Mouse (Mus musculus) forebrain, embryonic 13.5 days (tissue): ENCODE measurements around the gene Dtd2. TPM values are rescaled to one million over a fixed set of nuclear protein-coding genes. Genes with fewer than 3 reads are reported as not detected.
A peak's percentile ranks its signal among the peaks of the same experiment; 100 is the strongest.

Experiments
- ATAC-seq: fragments of 200-750 bp; cut with Nextera tagmentation; 2 replicates; pipeline ENCODE4 v1.8.0; 2017
- H3K27ac ChIP-seq: fragments of 300-500 bp; sonication (generic); 2 replicates; pipeline ENCODE4 v1.5.1; 2015; ENCODE audit warnings: inconsistent platforms, mild to moderate bottlenecking, moderate library complexity
- H3K27me3 ChIP-seq: fragments of 300-500 bp; sonication (generic); 2 replicates; pipeline ENCODE4 v1.6.1; 2015; ENCODE audit warnings: mild to moderate bottlenecking, inconsistent platforms
- H3K36me3 ChIP-seq: fragments of 300-500 bp; sonication (generic); 2 replicates; pipeline ENCODE4 v1.6.1; 2015; ENCODE audit warnings: mild to moderate bottlenecking, inconsistent platforms; ENCODE audit not compliant: poor library complexity, severe bottlenecking
- H3K4me1 ChIP-seq: fragments of 300-500 bp; sonication (generic); 2 replicates; pipeline ENCODE4 v1.6.1; 2015; ENCODE audit warnings: inconsistent platforms
- H3K4me2 ChIP-seq: fragments of 300-500 bp; sonication (generic); 2 replicates; pipeline ENCODE4 v1.6.1; 2015; ENCODE audit warnings: inconsistent platforms, mild to moderate bottlenecking, moderate library complexity
- H3K4me3 ChIP-seq: fragments of 300-500 bp; sonication (generic); 2 replicates; pipeline ENCODE4 v1.5.1; 2015; ENCODE audit warnings: mild to moderate bottlenecking, inconsistent platforms
- H3K9ac ChIP-seq: fragments of 300-500 bp; sonication (generic); 2 replicates; pipeline ENCODE4 v1.6.1; 2015; ENCODE audit warnings: mild to moderate bottlenecking, inconsistent platforms
- H3K9me3 ChIP-seq: fragments of 300-500 bp; sonication (generic); replicated peaks from 2 replicates; pipeline ENCODE4 v1.6.1; 2016; ENCODE audit warnings: inconsistent platforms
- WGBS: fragments of 180-500 bp; shearing (Covaris S2); methylation state at CpG from one replicate; pipeline ENCODE4 v1.1.7; 2015; 5-methylcytosine and 5-hydroxymethylcytosine counted together
- polyA plus RNA-seq: library from polyadenylated mRNA; unstranded; fragments of >200 nt; fragmentation: Nextera tagmentation; extraction: Ambion mirVana; gene quantifications from 2 replicates; pipeline ENCODE4 v1.2.1, GENCODE M21; 2015

Gene Dtd2
- polyA plus RNA-seq, 1 experiment from 2014 or later = 19.1 TPM

GRCm38 (mm10) chr12:51976531-51976930 is 29.8 kb downstream of the Dtd2 start:
- Histone ChIP-seq H3K4me2 (no peak overlapping the region), H3K9me3 (no peaks in the 10 kb centered on the region), H3K27me3 (no peaks in the 10 kb centered on the region), H3K9ac (no peak overlapping the region), H3K27ac (no peak overlapping the region), H3K4me3 (no peak overlapping the region), H3K36me3 (no peaks in the 10 kb centered on the region), H3K4me1 (no peaks in the 10 kb centered on the region)
- ATAC-seq = no peak
- WGBS = 73% methylated on average over 9 of the region's 9 CpGs

DNA sequence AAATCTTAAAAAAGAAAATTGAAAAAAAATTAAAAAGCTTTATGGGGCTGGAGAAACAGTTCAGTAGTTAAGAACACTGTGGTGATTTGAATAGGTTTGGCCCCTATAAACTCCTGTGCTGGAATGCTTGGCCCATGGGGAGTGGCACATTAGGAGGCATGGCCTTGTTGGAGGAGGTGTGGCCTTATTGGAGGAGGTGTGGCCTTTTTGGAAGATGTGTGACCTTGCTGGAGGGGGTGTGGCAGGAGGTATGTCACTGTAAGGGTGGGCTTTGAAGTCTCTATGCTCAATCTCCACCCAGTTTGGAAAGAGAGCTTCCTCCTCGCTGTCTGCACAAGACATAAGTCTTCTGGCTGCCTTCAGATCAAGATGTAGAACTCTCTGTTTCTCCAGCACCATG is 31.9 kb downstream of the Dtd2 start:
- Histone ChIP-seq H3K27ac (no peak overlapping the region), H3K4me2 (no peak overlapping the region), H3K9me3 (no peaks in the 10 kb centered on the region), H3K36me3 (no peaks in the 10 kb centered on the region), H3K27me3 (no peaks in the 10 kb centered on the region), H3K4me3 (no peak overlapping the region), H3K4me1 (peaks cover 11% of the 10 kb centered on the region), H3K9ac (no peak overlapping the region)
- ATAC-seq = no peak
- 100% methylated on average over 1 of the region's 1 CpGs for WGBS

DNA sequence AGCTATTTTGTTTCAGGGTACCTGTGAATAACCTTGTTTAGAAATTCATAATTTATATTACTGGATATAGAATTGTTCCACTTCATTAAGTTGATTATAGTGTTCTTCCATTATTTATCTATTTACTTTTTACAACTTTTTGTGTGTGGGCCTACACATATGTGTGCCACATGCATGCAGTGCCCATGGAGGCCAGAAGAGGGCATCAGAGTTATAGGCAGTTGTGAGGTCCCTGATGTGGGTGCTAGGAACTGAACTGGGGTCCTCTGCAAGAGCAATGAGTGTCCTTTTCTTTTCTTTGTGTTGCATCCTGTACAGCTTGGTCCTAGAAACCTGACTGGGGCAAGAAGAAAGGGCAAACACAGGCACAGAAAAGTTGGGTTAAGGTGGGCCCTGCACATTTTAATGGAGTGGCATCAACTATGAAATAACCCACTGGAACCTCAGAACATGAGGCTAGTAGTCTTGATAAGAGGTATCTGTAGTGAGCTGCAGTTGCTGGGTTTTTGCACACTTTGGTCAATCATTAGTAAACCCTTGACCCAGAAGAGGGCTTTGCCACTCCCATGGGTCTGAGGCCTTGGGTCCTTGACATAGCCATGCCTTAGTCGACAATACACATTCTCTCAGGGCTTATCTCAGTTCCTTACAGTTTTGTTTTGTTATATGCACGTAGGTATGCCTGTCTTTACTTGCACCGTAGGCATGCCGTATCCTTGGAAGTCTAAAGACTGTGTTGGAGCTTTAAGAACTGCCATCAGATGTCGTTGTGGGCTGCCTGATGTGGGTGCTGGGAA is 33.8 kb downstream of the Dtd2 start:
- no peak for ATAC-seq
- H3K9ac ChIP-seq = no peak overlapping the region
- no peak overlapping the region for H3K4me3 ChIP-seq
- no peak overlapping the region for H3K27ac ChIP-seq
- H3K9me3 ChIP-seq = no peaks in the 10 kb centered on the region
- H3K4me2 ChIP-seq = no peak overlapping the region
- H3K4me1 ChIP-seq = peaks cover 11% of the 10 kb centered on the region
- no peaks in the 10 kb centered on the region for H3K36me3 ChIP-seq
- no peaks in the 10 kb centered on the region for H3K27me3 ChIP-seq
- 94% methylated on average over 5 of the region's 5 CpGs for WGBS

GRCm38 (mm10) chr12:51971070-51971664 is 35.1 kb downstream of the Dtd2 start, which contains the start of gene Heatr5a:
Heatr5a (minus strand) TSS chr12:51971321.
- no peaks in the 10 kb centered on the region for H3K9me3 ChIP-seq
- no peaks in the 10 kb centered on the region for H3K36me3 ChIP-seq
- no peaks in the 10 kb centered on the region for H3K27me3 ChIP-seq
- H3K9ac ChIP-seq = peak within 1 kb of the TSS; percentile 85
- H3K4me2 ChIP-seq = peak within 1 kb of the TSS; percentile 76
- under 1% methylated on average over 53 of the region's 53 CpGs for WGBS
- H3K4me1 ChIP-seq = peaks cover 11% of the 10 kb centered on the region
- peak within 1 kb of the TSS; percentile 86 for H3K27ac ChIP-seq
- ATAC-seq = peak; percentile 98
- H3K4me3 ChIP-seq = peak within 1 kb of the TSS; percentile 94

- ATAC-seq = no peak
- Histone ChIP-seq H3K4me1 (peaks cover 11% of the 10 kb centered on the region), H3K9ac (peak overlapping the region; percentile 85), H3K4me2 (peak overlapping the region; percentile 76), H3K36me3 (no peaks in the 10 kb centered on the region), H3K4me3 (peak overlapping the region; percentile 94), H3K27ac (peak overlapping the region; percentile 86), H3K9me3 (no peaks in the 10 kb centered on the region), H3K27me3 (no peaks in the 10 kb centered on the region)
- WGBS = under 1% methylated on average over 35 of the region's 35 CpGs
Observed at GRCm38 (mm10) chr12:51970352-51971069, 35.8 kb downstream of the Dtd2 start.

GRCm38 (mm10) chr12:51969876-51970275 is 36.4 kb downstream of the Dtd2 start:
- Histone ChIP-seq H3K27ac (no peak overlapping the region), H3K4me2 (peak overlapping the region; percentile 76), H3K4me1 (peaks cover 11% of the 10 kb centered on the region), H3K4me3 (peak overlapping the region; percentile 94), H3K9ac (no peak overlapping the region), H3K27me3 (no peaks in the 10 kb centered on the region), H3K9me3 (no peaks in the 10 kb centered on the region), H3K36me3 (no peaks in the 10 kb centered on the region)
- ATAC-seq = no peak
- 25% methylated on average over 7 of the region's 7 CpGs for WGBS

DNA sequence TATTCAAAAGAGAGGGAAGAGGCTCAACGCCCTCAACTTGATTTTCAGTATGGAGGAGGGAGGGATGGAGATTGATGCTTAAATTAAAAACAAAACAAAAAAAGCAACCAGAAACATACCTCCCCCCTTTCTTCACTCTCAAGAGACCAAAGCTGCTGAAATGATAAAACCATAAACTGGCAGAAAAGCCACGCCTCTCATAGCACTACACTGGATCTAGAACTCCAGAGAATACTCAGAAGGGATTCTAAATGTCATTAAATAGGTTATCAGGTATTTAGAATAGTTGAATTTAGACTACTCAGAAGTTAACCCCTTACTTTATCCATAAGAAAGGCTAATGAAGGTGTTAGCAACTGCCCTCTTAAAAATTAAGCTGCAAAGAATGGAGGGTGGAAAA is 37.2 kb downstream of the Dtd2 start:
- no peak for ATAC-seq

DNA sequence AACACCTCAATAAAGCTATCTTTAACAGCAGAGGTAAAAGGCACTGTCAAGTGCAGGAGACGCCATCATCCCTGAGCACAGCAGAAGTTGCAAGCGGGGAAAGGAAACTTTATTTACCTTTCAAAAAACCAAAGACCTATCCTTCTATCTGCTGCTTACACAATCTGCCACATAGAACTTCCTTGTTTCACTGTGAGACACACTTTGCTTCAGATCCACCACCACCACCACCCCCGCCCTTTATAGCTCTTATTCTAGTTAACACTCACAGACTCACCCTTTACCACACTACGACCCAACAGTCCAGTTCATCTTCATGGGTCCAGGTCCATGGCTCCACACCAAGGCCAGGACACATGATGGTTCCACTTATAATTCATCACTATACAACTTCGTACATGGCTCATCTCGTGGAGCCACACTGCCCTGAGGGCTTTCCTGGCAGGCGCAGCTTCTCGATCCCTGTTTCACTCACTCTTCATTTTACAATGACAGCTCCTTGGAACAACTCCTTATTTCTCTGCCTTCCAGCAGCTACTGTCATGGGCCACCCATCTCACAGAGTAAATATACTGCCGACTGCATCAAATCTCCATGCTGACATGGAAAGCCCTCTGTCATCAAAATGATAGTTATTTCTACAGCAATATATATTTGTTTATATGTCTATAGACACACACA is 38.2 kb downstream of the Dtd2 start:
- H3K4me3 ChIP-seq = no peak overlapping the region
- H3K9ac ChIP-seq = no peak overlapping the region
- no peak for ATAC-seq
- H3K4me1 ChIP-seq = peaks cover 11% of the 10 kb centered on the region
- no peak overlapping the region for H3K4me2 ChIP-seq
- H3K27ac ChIP-seq = no peak overlapping the region
- H3K27me3 ChIP-seq = no peaks in the 10 kb centered on the region
- H3K36me3 ChIP-seq = no peaks in the 10 kb centered on the region
- 89% methylated on average over 9 of the region's 9 CpGs for WGBS
- H3K9me3 ChIP-seq = no peaks in the 10 kb centered on the region

More for the DNA sequence above, 37.2 kb downstream of the Dtd2 start:
- H3K4me3 ChIP-seq = no peak overlapping the region
- no peaks in the 10 kb centered on the region for H3K36me3 ChIP-seq
- 80% methylated on average over 2 of the region's 2 CpGs for WGBS
- H3K9me3 ChIP-seq = no peaks in the 10 kb centered on the region
- H3K27me3 ChIP-seq = no peaks in the 10 kb centered on the region
- H3K4me1 ChIP-seq = peaks cover 11% of the 10 kb centered on the region
- no peak overlapping the region for H3K27ac ChIP-seq
- no peak overlapping the region for H3K9ac ChIP-seq
- H3K4me2 ChIP-seq = no peak overlapping the region

DNA sequence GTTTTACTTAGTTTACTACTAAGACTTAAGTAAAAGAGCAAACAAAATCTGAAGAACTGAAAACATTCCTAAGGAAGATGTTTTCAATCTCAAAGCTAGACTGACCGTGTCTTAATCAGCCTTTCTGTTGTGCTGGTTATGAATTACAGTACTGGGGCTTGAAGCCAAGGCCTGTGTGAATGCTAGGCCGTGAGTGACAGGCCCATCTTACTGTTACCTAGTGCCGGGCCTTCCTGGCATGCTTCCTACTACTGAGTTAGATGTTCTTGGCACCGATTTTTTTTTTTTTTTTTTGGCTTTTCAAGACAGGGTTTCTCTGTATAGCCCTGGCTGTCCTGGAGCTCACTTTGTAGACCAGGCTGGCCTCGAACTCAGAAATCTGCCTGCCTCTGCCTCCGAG is 48.7 kb downstream of the Dtd2 start:
- Histone ChIP-seq H3K27me3 (no peaks in the 10 kb centered on the region), H3K4me3 (no peak overlapping the region), H3K4me2 (no peak overlapping the region), H3K4me1 (0 out of 2 replicates have a peak, but pooled peaks cover 3% of the 10 kb centered on the region), H3K36me3 (peaks cover 13% of the 10 kb centered on the region), H3K9ac (no peak overlapping the region), H3K9me3 (no peaks in the 10 kb centered on the region), H3K27ac (no peak overlapping the region)
- 83% methylated on average over 6 of the region's 6 CpGs for WGBS
- ATAC-seq = 0 out of 2 replicates have a peak, but pooled peaks have one; percentile 30

DNA sequence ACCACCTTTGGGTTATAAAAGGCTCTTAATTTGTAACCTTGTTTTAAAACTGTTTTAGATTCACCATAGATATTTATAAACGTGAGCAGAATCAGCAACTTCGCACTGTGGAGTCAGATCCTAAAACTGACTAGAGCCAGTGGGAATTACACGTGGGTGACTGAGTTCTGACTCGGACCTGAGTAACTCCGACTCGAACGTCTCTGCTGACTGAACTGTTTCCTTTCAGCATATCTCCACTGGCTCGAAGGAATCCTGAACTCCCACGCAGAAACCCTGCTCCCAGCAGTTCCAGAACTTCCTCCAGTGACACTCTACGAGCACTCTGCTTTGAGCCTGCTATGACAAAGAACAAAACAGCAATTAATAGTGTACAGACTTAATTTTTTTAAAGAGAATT is 54.0 kb downstream of the Dtd2 start:
- no peak overlapping the region for H3K9ac ChIP-seq
- ATAC-seq = no peak
- no peaks in the 10 kb centered on the region for H3K9me3 ChIP-seq
- H3K27me3 ChIP-seq = no peaks in the 10 kb centered on the region
- H3K36me3 ChIP-seq = peaks cover 50% of the 10 kb centered on the region
- H3K4me2 ChIP-seq = no peak overlapping the region
- H3K4me3 ChIP-seq = no peak overlapping the region
- 0 out of 2 replicates have a peak, but pooled peaks cover 3% of the 10 kb centered on the region for H3K4me1 ChIP-seq
- no peak overlapping the region for H3K27ac ChIP-seq
- WGBS = 88% methylated on average over 10 of the region's 10 CpGs

DNA sequence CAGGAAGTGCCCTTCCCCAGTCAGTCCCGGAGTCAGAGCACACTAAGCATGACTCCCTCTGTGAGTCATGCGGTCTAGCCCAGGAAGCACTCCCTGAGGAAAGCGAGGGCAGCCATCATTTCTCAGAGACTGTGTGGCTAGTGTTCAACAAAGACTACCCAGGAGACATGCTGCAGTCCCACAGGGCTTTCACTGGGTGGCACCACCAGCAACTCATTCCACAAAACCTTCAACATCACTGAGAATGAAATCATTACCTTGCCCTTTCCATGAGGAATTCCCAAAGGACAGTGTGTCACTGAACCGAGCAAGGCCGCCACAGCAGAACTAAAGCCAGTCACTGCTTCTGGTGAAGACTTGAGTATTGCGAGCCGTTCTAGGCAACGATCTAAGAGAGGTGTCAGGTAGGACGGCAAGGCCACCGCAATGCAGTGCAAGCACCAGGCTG is 58.8 kb downstream of the Dtd2 start:
- Histone ChIP-seq H3K4me1 (peaks cover 12% of the 10 kb centered on the region), H3K9me3 (no peaks in the 10 kb centered on the region), H3K4me3 (no peak overlapping the region), H3K4me2 (no peak overlapping the region), H3K36me3 (peaks cover 52% of the 10 kb centered on the region), H3K9ac (no peak overlapping the region), H3K27me3 (no peaks in the 10 kb centered on the region), H3K27ac (no peak overlapping the region)
- 91% methylated on average over 10 of the region's 10 CpGs for WGBS
- no peak for ATAC-seq
